Mouse (Mus musculus) heart, embryonic 16.5 days (tissue): ENCODE measurements around the gene Ubl7. TPM values are rescaled to one million over a fixed set of nuclear protein-coding genes. Genes with fewer than 3 reads are reported as not detected.

Experiments
- ATAC-seq: fragments of 200-750 bp; cut with Nextera tagmentation; replicated peaks from 2 replicates; pipeline ENCODE4 v1.8.0; 2017; ENCODE audit warnings: moderate number of reproducible peaks; ENCODE audit not compliant: insufficient read depth, low FRiP score; ENCODE audit errors: extremely low read depth
- H3K27ac ChIP-seq: fragments of 300-500 bp; sonication (generic); 2 replicates; pipeline ENCODE4 v1.5.1; 2014; ENCODE audit warnings: mild to moderate bottlenecking, low read length, control low read depth, moderate library complexity
- H3K27me3 ChIP-seq: fragments of 300-500 bp; sonication (generic); 2 replicates; pipeline ENCODE4 v1.6.1; 2014; ENCODE audit warnings: low read length, mixed read lengths; ENCODE audit not compliant: control insufficient read depth, insufficient read depth
- H3K36me3 ChIP-seq: fragments of 300-500 bp; sonication (generic); 2 replicates; pipeline ENCODE4 v1.6.1; 2014; ENCODE audit not compliant: control insufficient read depth, insufficient read depth
- H3K4me1 ChIP-seq: fragments of 300-500 bp; sonication (generic); 2 replicates; pipeline ENCODE4 v1.6.1; 2014; ENCODE audit warnings: low read length, mixed read lengths; ENCODE audit not compliant: control insufficient read depth, insufficient read depth
- H3K4me2 ChIP-seq: fragments of 300-500 bp; sonication (generic); 2 replicates; pipeline ENCODE4 v1.6.1; 2014; ENCODE audit warnings: low read depth, mild to moderate bottlenecking, control low read depth, low read length
- H3K4me3 ChIP-seq: fragments of 300-500 bp; sonication (generic); 2 replicates; pipeline ENCODE4 v1.5.1; 2014; ENCODE audit warnings: mild to moderate bottlenecking, control low read depth, low read length
- H3K9ac ChIP-seq: fragments of 300-500 bp; sonication (generic); 2 replicates; pipeline ENCODE4 v1.6.1; 2014; ENCODE audit warnings: low read length, control low read depth
- H3K9me3 ChIP-seq: fragments of 300-500 bp; sonication (generic); replicated peaks from 2 replicates; pipeline ENCODE4 v1.6.1; 2016; ENCODE audit warnings: low read length; ENCODE audit not compliant: control insufficient read depth
- WGBS: fragments of 180-500 bp; shearing (Covaris S2); extraction: QIAGEN DNeasy Blood & Tissue Kit; methylation state at CpG from one replicate; pipeline ENCODE4 v1.1.7; 2014; 5-methylcytosine and 5-hydroxymethylcytosine counted together
- polyA plus RNA-seq: library from polyadenylated mRNA; unstranded; fragments of >200 nt; fragmentation: Nextera tagmentation; extraction: Ambion mirVana; gene quantifications from 2 replicates; pipeline ENCODE4 v1.2.1, GENCODE M21; 2015

Ubl7 gene
- polyA plus RNA-seq, 1 experiment from 2014 or later: 113 TPM

DNA sequence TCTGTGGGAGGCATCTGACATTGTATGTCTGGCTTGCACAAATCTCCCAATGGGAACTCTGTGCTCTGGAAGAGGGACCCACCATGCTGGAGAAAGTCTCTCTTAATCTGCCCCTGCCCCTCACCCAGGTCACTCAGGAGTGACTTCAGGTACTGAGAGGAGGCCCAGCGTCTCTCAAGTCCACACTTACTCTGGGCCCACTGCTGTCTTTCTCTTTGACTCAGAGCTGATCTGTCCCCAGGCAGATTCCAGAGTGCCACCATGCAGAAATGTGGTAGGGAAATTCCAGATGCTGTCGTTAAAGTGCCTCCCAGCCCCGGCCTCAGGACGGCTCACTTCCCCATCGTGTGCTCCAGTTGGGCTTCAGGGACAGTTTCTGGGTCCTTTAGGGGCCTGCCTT is 63.4 kb downstream of the Ubl7 start:
- WGBS: 55% methylated on average over 5 of the region's 5 CpGs
- Histone ChIP-seq H3K27me3 (no peaks in the 10 kb centered on the region), H3K9ac (no peak overlapping the region), H3K9me3 (peaks cover 7% of the 10 kb centered on the region), H3K4me2 (no peak overlapping the region), H3K27ac (no peak overlapping the region), H3K4me1 (peaks cover 11% of the 10 kb centered on the region), H3K36me3 (no peaks in the 10 kb centered on the region), H3K4me3 (no peak overlapping the region)
- ATAC-seq: no peak

DNA sequence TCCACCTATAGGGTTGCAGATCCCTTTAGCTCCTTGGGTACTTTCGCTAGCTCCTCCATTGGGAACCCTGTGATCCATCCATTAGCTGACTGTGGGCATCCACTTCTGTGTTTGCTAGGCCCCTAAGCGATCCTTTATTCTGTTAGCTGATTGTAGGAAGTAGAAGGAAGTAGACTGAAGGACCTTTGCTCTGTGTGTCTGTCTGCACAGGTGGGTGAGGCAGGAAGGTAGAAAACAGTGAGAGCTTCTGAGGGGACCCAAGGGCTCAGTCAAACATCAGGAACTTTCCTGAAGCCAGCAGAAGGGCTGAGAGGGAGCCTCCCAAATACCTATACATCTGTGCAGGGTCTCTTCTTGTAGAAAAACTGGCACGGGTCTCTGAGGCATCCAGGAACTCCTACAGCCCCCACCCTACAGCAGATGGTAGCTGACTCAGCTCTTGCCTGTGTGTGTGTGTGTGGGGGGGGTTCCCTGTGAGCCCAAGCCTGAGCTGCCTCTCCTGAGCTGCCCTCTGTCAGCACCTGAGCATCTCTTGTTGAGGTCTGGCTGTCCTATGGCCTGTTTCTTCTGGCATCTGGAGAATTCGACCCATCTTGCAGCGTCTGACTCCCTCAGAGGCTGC is 64.5 kb downstream of the Ubl7 start:
- no peak overlapping the region for H3K27ac ChIP-seq
- no peak overlapping the region for H3K4me3 ChIP-seq
- no peak overlapping the region for H3K9ac ChIP-seq
- ATAC-seq: no peak
- 62% methylated on average over 5 of the region's 5 CpGs for WGBS
- no peaks in the 10 kb centered on the region for H3K27me3 ChIP-seq
- H3K9me3 ChIP-seq: peaks cover 7% of the 10 kb centered on the region
- H3K36me3 ChIP-seq: no peaks in the 10 kb centered on the region
- H3K4me1 ChIP-seq: peaks cover 11% of the 10 kb centered on the region
- H3K4me2 ChIP-seq: no peak overlapping the region

DNA sequence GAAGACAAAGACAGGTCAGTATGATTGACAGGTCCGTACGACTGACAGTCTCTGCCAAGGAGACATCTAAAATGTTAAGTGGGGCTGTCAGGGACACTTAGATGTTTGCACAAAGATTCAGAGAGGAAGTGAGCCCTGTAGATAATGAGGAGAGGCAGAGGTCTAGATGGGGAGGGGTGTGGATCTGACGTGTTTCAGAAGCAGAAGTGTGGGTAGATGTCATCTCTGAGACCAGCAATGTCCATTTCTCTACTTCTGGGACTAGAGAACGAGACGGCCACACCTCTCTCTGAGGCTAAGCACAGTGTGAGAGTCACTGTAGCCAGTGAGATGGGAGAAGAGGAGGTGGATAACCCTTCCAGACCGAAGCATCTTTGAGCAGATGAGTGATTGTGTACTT is 67.2 kb downstream of the Ubl7 start:
- ATAC-seq: no peak
- H3K4me1 ChIP-seq: peaks cover under 1% of the 10 kb centered on the region; the same call in 1 of the 2 replicates
- H3K4me2 ChIP-seq: no peak overlapping the region
- H3K27me3 ChIP-seq: no peaks in the 10 kb centered on the region
- no peaks in the 10 kb centered on the region for H3K36me3 ChIP-seq
- peaks cover 7% of the 10 kb centered on the region for H3K9me3 ChIP-seq
- no peak overlapping the region for H3K9ac ChIP-seq
- WGBS: 47% methylated on average over 6 of the region's 6 CpGs
- no peak overlapping the region for H3K4me3 ChIP-seq
- no peak overlapping the region for H3K27ac ChIP-seq

DNA sequence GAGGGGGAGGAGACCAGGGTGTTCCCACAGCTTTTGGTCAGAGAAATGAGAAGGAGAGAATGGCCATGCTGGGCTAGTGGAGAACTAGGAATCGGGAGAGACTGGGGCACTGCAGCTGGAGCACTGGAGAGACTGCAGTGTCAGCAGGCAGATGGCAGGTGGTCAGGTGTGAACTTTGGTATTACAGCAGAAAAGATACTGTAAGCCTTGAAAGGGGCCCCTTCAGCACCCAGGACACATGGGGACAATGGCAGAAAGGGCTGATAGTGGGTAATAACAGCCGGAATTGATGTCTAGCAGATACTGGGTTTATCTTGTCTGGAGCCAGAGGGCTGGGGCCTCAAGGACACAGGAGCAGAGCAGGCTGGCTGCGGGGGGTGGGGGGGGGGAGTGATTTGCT is 68.1 kb downstream of the Ubl7 start:
- 30% methylated on average over 3 of the region's 3 CpGs for WGBS
- H3K4me1 ChIP-seq: no peaks in the 10 kb centered on the region
- peaks cover 7% of the 10 kb centered on the region for H3K9me3 ChIP-seq
- ATAC-seq: no peak
- no peak overlapping the region for H3K9ac ChIP-seq
- H3K27ac ChIP-seq: no peak overlapping the region
- H3K4me2 ChIP-seq: no peak overlapping the region
- H3K27me3 ChIP-seq: no peaks in the 10 kb centered on the region
- no peak overlapping the region for H3K4me3 ChIP-seq
- no peaks in the 10 kb centered on the region for H3K36me3 ChIP-seq

Other genes with a start within 250 kb of the Ubl7 start
- 0.07 TPM in 1 of 2 replicates, not detected in the other for gene Cyp1a2, start 227.3 kb upstream of the Ubl7 start, polyA plus RNA-seq
- not detected in 2 replicates for gene Cyp1a1, start 223.1 kb upstream of the Ubl7 start, polyA plus RNA-seq
- 18.2 and 19.5 TPM in 2 replicates for gene Edc3, start 202.4 kb upstream of the Ubl7 start, polyA plus RNA-seq
- gene Clk3, start 145.1 kb upstream of the Ubl7 start, polyA plus RNA-seq: 57.9 and 67.5 TPM in 2 replicates
- 7.5 and 8.8 TPM in 2 replicates for gene Arid3b, start 74.2 kb upstream of the Ubl7 start, polyA plus RNA-seq
- 0.60 and 1.4 TPM in 2 replicates for gene Sema7a, start 29.1 kb downstream of the Ubl7 start, polyA plus RNA-seq
- 0.32 and 0.33 TPM in 2 replicates for gene Cyp11a1, start 95.4 kb downstream of the Ubl7 start, polyA plus RNA-seq
- gene Stra6, start 152.8 kb downstream of the Ubl7 start, polyA plus RNA-seq: 0.30 and 0.89 TPM in 2 replicates
- gene Ccdc33, start 207.8 kb downstream of the Ubl7 start, polyA plus RNA-seq: 0.20 and 0.24 TPM in 2 replicates